Mouse (Mus musculus): ENCODE measurements around the gene Tns2. TPM values are rescaled to one million over a fixed set of nuclear protein-coding genes. Genes with fewer than 3 reads are reported as not detected.
A peak's percentile ranks its signal among the peaks of the same experiment; 100 is the strongest.

Tns2 gene
- polyA plus RNA-seq (2012; ENCODE audit: insufficient read depth, insufficient read length, missing spikeins): 1.4 and 2.1 TPM in 2 replicates

GRCm38 (mm10) chr15:102100161-102100981, at the start of gene Tns2:
TSS of gene Tns2 (plus strand) at chr15:102100413.
- no peak within 1 kb of the TSS for H3K27ac ChIP-seq (ENCODE audit: insufficient read depth, low read depth, low read length)
- no peak for TF ChIP-seq POLR2A (IDR thresholded peaks at IDR 0.05; ENCODE audit: borderline replicate concordance, low read depth, low read length)
- H3K4me3 ChIP-seq (ENCODE audit: insufficient read depth, low read length): peak within 1 kb of the TSS; percentile 65
- H3K4me1 ChIP-seq (ENCODE audit: control insufficient read depth, insufficient read depth, low read length): peaks cover 16% of the 10 kb centered on the region

DNA sequence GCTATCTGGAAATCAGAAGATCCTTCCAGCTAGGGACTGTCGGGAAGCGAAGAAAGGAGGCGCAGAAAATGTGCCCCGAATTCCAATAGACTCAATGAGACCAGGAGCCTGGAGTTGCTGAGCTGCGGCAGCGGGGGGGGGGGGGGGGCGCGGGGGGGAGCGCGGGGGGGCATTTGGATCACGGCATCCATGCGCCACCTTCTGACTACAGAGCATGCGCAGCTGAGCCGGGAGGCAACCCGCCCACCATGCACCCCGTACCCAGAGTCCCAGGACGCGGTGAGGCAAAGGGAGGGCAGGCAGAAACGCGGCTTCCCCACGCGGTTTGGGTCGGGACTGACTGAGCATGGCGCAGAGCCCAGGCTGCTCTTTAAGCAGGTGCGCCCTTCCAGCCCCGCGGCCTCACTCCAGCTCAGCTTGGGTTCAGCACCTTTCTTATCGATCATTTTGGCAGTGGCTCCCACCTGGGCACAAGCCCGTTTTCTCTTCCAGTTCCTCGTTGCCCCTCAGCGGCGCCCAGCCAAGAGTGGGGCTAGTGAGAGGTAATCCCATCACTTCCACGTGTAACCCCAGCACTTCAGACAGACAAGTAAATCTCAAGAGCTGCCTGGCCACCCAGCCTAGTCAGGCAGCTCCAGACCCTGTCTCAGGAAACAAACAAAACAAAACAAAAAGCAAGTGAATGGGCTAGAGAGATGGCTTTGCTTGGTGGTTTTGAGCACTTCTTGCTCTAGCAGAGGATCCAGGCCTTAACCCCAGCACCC, 48.1 kb upstream of the Tns2 start:
- TF ChIP-seq POLR2A (IDR thresholded peaks at IDR 0.05; ENCODE audit: borderline replicate concordance, low read depth, low read length) (no peak), CTCF (IDR thresholded peaks at IDR 0.05; ENCODE audit: low read depth, low read length) (no peak)
- Histone ChIP-seq H3K4me3 (ENCODE audit: insufficient read depth, low read length) (peak overlapping the region; percentile 21), H3K27ac (ENCODE audit: insufficient read depth, low read depth, low read length) (no peak overlapping the region), H3K4me1 (ENCODE audit: control insufficient read depth, insufficient read depth, low read length) (no peaks in the 10 kb centered on the region)

DNA sequence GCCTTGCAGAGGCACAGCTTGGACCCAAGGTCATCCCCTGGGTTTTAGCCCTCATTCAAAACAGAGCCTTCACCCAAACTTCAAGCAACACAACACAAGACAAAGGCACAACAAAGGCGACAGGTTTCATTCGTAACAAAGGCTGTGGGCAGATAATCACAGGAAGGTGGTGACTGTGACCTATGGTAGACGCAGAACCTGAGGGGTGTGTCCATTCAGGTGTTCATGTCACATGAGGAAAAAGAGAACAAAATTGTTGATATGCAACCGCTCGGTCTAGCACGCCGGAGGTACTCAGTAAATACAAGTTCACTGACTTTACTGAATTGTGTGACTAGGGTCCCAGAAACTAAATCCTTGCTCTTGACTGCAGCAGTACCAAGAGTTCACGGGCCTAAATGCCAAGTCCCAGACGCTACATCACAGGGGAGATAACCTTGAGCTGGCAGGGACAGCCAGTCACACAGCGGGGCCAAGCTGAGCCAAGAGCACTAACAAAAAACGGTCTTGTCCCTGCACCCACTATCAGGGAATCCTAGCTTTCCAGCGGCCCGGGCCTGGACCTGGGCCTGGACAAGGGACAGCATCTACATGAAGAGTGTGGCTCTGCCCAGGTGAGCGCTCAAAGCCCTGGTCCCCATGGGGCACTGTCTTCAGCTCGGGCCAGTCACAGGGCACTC, 43.6 kb upstream of the Tns2 start:
- Histone ChIP-seq H3K4me3 (ENCODE audit: insufficient read depth, low read length) (no peak overlapping the region), H3K4me1 (ENCODE audit: control insufficient read depth, insufficient read depth, low read length) (no peaks in the 10 kb centered on the region)
- TF ChIP-seq POLR2A (IDR thresholded peaks at IDR 0.05; ENCODE audit: borderline replicate concordance, low read depth, low read length): no peak
- TF ChIP-seq CTCF (IDR thresholded peaks at IDR 0.05; ENCODE audit: low read depth, low read length): no peak

DNA sequence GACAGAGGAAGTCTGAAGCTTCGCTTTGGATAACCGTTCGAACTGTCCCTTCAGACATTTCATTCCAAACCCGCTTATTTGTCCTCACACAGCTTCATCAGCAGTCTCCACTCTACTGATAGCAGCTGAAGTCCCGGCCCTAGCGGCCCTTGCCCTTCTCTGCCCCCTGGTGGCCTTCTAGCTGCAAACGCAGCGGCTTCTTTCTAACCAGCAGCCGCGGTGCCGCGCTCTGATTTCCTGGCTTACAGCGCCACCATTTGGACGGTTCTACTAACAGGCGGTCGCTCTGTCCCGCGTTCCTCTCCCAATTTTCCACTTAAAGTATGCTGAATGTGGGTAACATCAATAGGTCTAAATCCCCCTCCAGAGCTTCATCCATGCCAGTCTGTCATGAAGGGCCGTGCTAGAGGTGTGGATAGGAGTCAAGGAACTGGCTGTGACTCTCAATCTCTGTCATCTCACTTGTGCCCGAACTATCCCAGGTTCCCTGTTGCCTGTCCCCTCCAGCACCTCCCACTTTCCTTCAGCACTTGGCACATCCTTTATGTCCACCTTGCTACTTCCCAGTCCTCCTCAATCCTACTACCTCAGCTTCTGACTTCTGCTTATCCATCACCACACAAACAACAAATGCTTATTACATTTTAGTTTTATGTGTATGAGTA, 34.4 kb upstream of the Tns2 start:
- Histone ChIP-seq H3K27ac (ENCODE audit: insufficient read depth, low read depth, low read length) (no peak overlapping the region), H3K4me3 (ENCODE audit: insufficient read depth, low read length) (no peak overlapping the region), H3K4me1 (ENCODE audit: control insufficient read depth, insufficient read depth, low read length) (peaks cover 12% of the 10 kb centered on the region)
- TF ChIP-seq CTCF (IDR thresholded peaks at IDR 0.05; ENCODE audit: low read depth, low read length) (peak; percentile 99), POLR2A (IDR thresholded peaks at IDR 0.05; ENCODE audit: borderline replicate concordance, low read depth, low read length) (no peak)

More for the DNA sequence above, 43.6 kb upstream of the Tns2 start:
- no peak overlapping the region for H3K27ac ChIP-seq (ENCODE audit: insufficient read depth, low read depth, low read length)

DNA sequence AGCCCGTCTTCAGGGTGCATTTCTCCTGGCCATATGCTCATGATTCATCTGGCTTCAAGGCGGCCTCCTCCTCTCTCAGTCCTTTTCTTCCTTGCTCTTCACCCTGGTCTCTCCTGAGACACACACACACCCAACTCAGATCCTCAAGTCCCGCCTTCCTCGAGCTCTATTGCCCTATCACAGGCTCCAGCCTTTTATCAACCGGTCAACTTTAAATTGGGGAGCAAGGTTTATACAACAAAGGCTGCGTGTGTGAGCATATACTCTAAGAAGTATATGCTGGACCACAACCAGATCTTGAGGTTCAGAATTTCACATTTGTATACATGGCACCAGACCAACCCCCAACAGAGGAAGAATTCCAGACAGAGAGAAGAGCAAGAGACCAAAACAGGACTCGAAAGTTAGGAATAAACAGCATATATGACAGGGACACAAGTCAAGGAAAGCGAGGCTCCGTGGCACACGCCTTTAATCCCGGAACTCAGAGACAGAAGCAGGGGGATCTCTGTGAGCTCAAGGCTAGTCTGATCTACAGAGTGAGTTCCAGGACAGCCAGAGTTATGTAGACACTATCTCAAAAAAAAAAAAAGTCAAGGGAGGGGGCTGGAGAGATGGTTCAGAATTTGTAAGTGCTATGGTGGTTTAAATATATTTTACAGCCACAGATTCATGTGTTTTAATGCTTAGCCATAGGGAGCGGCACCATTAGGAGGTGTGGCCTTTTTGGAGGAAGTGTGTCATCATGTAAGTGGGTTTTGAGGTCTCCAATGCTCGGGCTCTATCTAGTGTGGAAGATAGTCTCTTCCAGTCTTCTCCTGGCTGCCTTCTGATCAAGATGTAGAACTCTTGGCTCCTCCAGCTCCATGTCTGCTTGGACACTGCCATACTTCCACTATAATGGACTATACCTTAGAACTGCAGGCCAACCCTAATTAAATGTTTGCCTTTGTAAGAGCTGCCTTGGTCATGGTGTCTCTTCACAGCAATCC, 29.4 kb upstream of the Tns2 start:
- H3K4me1 ChIP-seq (ENCODE audit: control insufficient read depth, insufficient read depth, low read length): peaks cover 23% of the 10 kb centered on the region
- TF ChIP-seq POLR2A (IDR thresholded peaks at IDR 0.05; ENCODE audit: borderline replicate concordance, low read depth, low read length) (no peak), CTCF (IDR thresholded peaks at IDR 0.05; ENCODE audit: low read depth, low read length) (no peak)
- no peak overlapping the region for H3K4me3 ChIP-seq (ENCODE audit: insufficient read depth, low read length)
- no peak overlapping the region for H3K27ac ChIP-seq (ENCODE audit: insufficient read depth, low read depth, low read length)

DNA sequence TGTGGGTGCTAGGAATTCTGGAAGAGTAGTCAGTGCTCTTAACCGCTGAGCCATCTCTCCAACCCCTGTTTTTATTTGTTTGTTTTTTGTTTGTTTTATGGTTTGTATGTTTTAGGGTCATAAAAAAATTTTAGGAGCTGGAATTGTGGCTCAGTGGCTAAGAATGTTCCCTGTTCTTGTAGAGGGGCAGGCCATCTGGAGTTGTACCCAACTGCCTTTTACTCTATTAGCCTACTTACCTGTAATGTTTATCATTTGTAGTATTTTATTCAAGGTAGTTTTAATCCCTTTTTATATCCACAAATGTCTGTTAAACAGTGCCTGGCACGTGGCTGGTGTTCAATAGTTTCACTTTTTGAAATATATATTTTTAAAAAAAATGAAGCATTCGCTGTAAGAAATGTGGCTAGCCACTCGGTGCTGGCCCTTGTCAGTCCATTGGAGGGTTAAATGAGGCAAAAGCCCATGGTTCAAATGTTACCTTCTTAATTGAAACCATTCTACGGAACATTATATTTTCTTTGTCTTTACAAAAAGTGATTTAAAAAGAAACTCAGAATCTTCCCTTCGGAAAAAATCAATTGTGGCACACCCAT, 27.2 kb upstream of the Tns2 start:
- Histone ChIP-seq H3K4me1 (ENCODE audit: control insufficient read depth, insufficient read depth, low read length) (peaks cover 29% of the 10 kb centered on the region), H3K4me3 (ENCODE audit: insufficient read depth, low read length) (peak overlapping the region; percentile 42), H3K27ac (ENCODE audit: insufficient read depth, low read depth, low read length) (peak overlapping the region; percentile 39; the same call in 1 of the 2 replicates)
- TF ChIP-seq POLR2A (IDR thresholded peaks at IDR 0.05; ENCODE audit: borderline replicate concordance, low read depth, low read length): no peak
- TF ChIP-seq CTCF (IDR thresholded peaks at IDR 0.05; ENCODE audit: low read depth, low read length): no peak

GRCm38 (mm10) chr15:102073559-102074069, 26.6 kb upstream of the Tns2 start, which contains the start of gene Eif4b:
TSS of gene Eif4b (plus strand) at chr15:102073773.
- H3K4me3 ChIP-seq (ENCODE audit: insufficient read depth, low read length): peak within 1 kb of the TSS; percentile 91
- TF ChIP-seq CTCF (IDR thresholded peaks at IDR 0.05; ENCODE audit: low read depth, low read length): no peak
- no peak for TF ChIP-seq POLR2A (IDR thresholded peaks at IDR 0.05; ENCODE audit: borderline replicate concordance, low read depth, low read length)
- H3K4me1 ChIP-seq (ENCODE audit: control insufficient read depth, insufficient read depth, low read length): peaks cover 29% of the 10 kb centered on the region
- peak within 1 kb of the TSS; percentile 83 for H3K27ac ChIP-seq (ENCODE audit: insufficient read depth, low read depth, low read length)

All from bone marrow macrophage, adult 2 months (primary cell).